Mouse (Mus musculus) megakaryocyte-erythroid progenitor cell, adult 5-6 weeks (primary cell): ENCODE data around the gene Gm21671. TPM values are rescaled to one million over a fixed set of nuclear protein-coding genes. Genes with fewer than 3 reads are reported as not detected.
"Not testable (repeated sequence)": the region's sequence is repeated elsewhere in the genome, so short reads cannot be mapped to it uniquely, and the experiment has no call there.

Source experiments
- ATAC-seq: replicated peaks from 2 replicates; pipeline ENCODE4 v1.8.0; 2016; ENCODE audit warnings: mild to moderate bottlenecking, inconsistent platforms; ENCODE audit not compliant: severe bottlenecking, poor library complexity, low FRiP score, low TSS enrichment
- total RNA-seq, 2 experiments: library from RNA; stranded (forward) in 1 of 2; stranded (reverse) in 1 of 2; fragments of 200-1000, 215-1000 nt in 1 of 2; fragments of >200 nt in 1 of 2; fragmentation: Nextera tagmentation in 1 of 2; gene quantifications; 2 replicates each; pipeline ENCODE4 v1.2.3; 2014 to 2017

Gene Gm21671
- not detected in 2 replicates for total RNA-seq (2014; fragmentation: Nextera tagmentation)
- total RNA-seq (2017) = not detected in 2 replicates

DNA sequence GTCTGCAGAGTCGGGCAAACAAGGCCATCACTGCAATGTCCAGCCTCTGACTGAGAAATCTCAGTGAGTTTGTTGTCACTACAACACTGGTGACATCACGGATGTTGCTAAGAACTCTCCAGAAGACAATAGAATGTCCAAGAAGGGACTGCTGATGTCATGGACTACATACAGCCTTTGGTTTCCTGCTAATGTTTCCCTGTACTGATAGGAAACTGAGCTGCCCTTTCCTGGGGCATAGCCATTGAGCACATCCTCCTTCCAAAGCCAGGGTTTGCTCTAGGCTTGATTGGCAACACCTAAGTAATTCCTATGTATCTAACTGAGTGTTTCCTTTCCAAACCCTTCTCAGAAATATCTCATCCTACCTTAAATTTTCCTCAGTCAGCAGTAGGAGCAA, at the start of gene Gm21671:
Gm21671 (minus strand) TSS at position 101 of the 400 bp plus-strand sequence.
- not testable (repeated sequence) for ATAC-seq

DNA sequence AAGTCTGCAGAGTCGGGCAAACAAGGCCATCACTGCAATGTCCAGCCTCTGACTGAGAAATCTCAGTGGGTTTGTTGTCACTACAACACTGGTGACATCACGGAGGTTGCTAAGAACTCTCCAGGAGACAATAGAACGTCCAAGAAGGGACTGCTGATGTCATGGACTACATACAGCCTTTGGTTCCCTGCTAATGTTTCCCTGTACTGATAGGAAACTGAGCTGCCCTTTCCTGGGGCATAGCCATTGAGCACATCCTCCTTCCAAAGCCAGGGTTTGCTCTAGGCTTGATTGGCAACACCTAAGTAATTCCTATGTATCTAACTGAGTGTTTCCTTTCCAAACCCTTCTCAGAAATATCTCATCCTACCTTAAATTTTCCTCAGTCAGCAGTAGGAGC, 34.3 kb upstream of the Gm21671 start, which contains the start of gene Gm21698:
Gm21698 (minus strand) TSS at position 101 of the 400 bp plus-strand sequence.
- not testable (repeated sequence) for ATAC-seq

DNA sequence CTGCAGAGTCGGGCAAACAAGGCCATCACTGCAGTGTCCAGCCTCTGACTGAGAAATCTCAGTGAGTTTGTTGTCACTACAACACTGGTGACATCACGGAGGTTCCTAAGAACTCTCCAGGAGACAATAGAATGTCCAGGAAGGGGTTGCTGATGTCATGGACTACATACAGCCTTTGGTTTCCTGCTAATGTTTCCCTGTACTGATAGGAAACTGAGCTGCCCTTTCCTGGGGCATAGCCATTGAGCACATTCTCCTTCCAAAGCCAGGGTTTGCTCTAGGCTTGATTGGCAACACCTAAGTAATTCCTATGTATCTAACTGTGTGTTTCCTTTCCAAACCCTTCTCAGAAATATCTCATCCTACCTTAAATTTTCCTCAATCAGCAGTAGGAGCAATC, 18.3 kb upstream of the Gm21671 start, which contains the start of gene Gm21680:
Gm21680 (minus strand) TSS at position 101 of the 400 bp plus-strand sequence.
- ATAC-seq = not testable (repeated sequence)

DNA sequence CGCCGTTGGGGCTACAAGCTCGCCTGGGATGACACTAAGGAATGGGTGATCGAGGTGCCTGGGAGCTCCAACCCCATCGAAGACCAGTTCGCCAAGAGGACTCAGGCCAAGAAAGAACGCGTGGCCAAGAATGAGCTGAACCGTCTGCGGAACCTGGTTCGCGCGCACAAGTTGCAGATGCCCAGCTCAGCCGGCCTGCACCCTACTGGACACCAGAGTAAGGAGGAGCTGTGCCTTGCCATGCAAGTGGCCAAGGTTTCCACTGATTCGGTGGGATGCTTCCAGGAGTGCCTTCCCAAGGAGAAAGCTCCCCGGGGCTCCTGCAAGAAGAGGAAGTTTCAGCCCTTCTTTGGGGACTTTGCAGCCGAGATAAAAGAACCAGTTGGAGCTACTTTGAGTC, 2.8 kb upstream of the Gm21671 start:
- 0 out of 2 replicates have a peak, but pooled peaks have one; percentile 26 for ATAC-seq

DNA sequence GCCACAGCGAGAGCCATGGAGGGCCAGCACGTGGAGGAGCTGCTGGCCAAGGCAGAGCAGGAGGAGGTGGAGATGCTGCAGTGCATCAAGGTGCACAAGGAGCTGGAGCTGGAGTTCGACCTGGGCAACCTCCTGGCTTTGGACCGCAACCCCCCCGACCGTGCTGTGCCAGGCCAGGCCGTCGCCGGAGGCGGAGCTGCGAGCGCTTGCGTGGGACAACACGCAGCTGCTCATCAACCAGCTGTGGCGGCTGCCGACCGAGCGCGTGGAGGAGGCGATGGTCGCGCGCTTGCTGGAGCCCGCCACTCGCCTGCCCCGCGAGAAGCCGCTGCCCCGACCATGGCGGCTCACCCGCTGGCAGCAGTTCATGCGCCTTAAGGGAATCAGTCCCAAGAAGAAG, 2.4 kb upstream of the Gm21671 start:
- ATAC-seq = not testable (repeated sequence)

DNA sequence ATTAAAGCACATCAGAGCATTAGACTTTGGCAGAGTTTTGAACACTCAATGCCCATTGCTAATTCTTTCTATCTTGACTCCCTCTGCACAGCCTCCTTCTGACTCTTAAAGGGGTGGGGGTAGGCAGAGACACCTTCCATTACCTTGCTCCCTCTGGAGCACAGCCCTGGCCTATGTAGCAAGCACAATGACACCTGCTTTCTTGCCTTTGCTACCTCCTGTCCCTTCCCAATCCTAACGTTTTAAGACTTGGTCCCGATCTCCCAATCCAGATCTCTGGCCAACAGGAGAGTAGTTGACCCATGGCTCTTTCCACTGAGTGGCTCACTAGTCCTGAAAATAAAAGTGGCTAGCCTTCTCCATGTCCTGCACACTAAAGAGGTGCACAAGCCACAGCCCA, 8.8 kb downstream of the Gm21671 start:
- not testable (repeated sequence) for ATAC-seq

- ATAC-seq = not testable (repeated sequence)
Measured at GRCm38 (mm10) chr5:25942281-25942680, 11.9 kb downstream of the Gm21671 start, which contains the start of gene Gm21663. TSS of gene Gm21663 (minus strand) at chr5:25942381.

Other genes starting within 250 kb of the Gm21671 start
- 18.5 and 31.4 TPM in 2 replicates for gene Xrcc2, start 248.6 kb downstream of the Gm21671 start, total RNA-seq (2014; fragmentation: Nextera tagmentation)
- 12.3 and 14.3 TPM in 2 replicates for gene Xrcc2, start 248.6 kb downstream of the Gm21671 start, total RNA-seq (2017)
- gene Actr3b, start 194.4 kb downstream of the Gm21671 start, total RNA-seq (2014; fragmentation: Nextera tagmentation) = 0.44 and 1.7 TPM in 2 replicates
- 0.19 and 0.27 TPM in 2 replicates for gene Actr3b, start 194.4 kb downstream of the Gm21671 start, total RNA-seq (2017)
- gene Gm21663, start 12.0 kb downstream of the Gm21671 start, total RNA-seq (2014; fragmentation: Nextera tagmentation) = not detected in 2 replicates
- gene Gm21663, start 12.0 kb downstream of the Gm21671 start, total RNA-seq (2017) = not detected in 2 replicates
- not detected in 2 replicates for gene Gm21680, start 18.2 kb upstream of the Gm21671 start, total RNA-seq (2014; fragmentation: Nextera tagmentation)
- gene Gm21680, start 18.2 kb upstream of the Gm21671 start, total RNA-seq (2017) = not detected in 2 replicates
- not detected in 2 replicates for gene Gm21698, start 34.2 kb upstream of the Gm21671 start, total RNA-seq (2014; fragmentation: Nextera tagmentation)
- not detected in 2 replicates for gene Gm21698, start 34.2 kb upstream of the Gm21671 start, total RNA-seq (2017)
- gene Gm1979, start 50.4 kb upstream of the Gm21671 start, total RNA-seq (2014; fragmentation: Nextera tagmentation) = not detected in 2 replicates
- gene Gm1979, start 50.4 kb upstream of the Gm21671 start, total RNA-seq (2017) = not detected in 2 replicates
- gene Gm5862, start 68.5 kb upstream of the Gm21671 start, total RNA-seq (2014; fragmentation: Nextera tagmentation) = not detected in 2 replicates
- not detected in 2 replicates for gene Gm5862, start 68.5 kb upstream of the Gm21671 start, total RNA-seq (2017)
- not detected in 2 replicates for gene Speer4a, start 85.1 kb upstream of the Gm21671 start, total RNA-seq (2014; fragmentation: Nextera tagmentation)
- not detected in 2 replicates for gene Speer4a, start 85.1 kb upstream of the Gm21671 start, total RNA-seq (2017)
- gene Gm7347, start 104.2 kb upstream of the Gm21671 start, total RNA-seq (2014; fragmentation: Nextera tagmentation) = not detected in 2 replicates
- gene Gm7347, start 104.2 kb upstream of the Gm21671 start, total RNA-seq (2017) = not detected in 2 replicates
- not detected in 2 replicates for gene Gm10471, start 134.9 kb upstream of the Gm21671 start, total RNA-seq (2014; fragmentation: Nextera tagmentation)
- gene Gm10471, start 134.9 kb upstream of the Gm21671 start, total RNA-seq (2017) = not detected in 2 replicates
- gene 5031410I06Rik, start 150.9 kb upstream of the Gm21671 start, total RNA-seq (2014; fragmentation: Nextera tagmentation) = not detected in 2 replicates
- not detected in 2 replicates for gene 5031410I06Rik, start 150.9 kb upstream of the Gm21671 start, total RNA-seq (2017)
- not detected in 2 replicates for gene Gm10220, start 167.0 kb upstream of the Gm21671 start, total RNA-seq (2014; fragmentation: Nextera tagmentation)
- not detected in 2 replicates for gene Gm10220, start 167.0 kb upstream of the Gm21671 start, total RNA-seq (2017)